Mouse (Mus musculus) bone marrow macrophage, adult 2 months (primary cell): ENCODE measurements around the gene Fam174b.

Source experiments
- CTCF ChIP-seq: IDR thresholded peaks from 2 replicates; pipeline ENCODE4 v1.5.1; 2012; ENCODE audit warnings: low read depth, mild to moderate bottlenecking, low read length, moderate library complexity
- POLR2A ChIP-seq: IDR thresholded peaks from 2 replicates; pipeline ENCODE4 v1.6.1; 2012; ENCODE audit warnings: mild to moderate bottlenecking, low read depth, low read length, borderline replicate concordance

DNA sequence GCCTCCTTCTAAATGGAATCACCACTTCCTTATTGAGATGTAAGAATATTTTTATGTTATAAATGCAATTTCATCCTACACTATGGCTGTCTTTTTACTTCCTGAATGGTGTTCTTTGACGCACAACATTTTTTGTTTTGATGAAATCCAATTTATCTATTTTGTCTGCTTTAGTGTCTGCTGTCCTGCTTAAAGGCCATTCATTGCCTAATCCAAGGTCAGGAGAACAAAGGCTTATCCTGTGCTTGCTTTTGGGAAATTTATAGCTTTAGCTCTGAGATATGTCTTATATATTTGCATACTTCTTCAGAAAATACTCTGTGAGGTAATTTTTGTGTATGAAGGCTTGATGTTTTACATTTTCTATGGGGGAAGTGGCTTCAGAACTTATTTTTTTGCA is 13.5 kb downstream of the Fam174b start:
- TF ChIP-seq CTCF (no peak), POLR2A (no peak)
